Mouse (Mus musculus): ENCODE results near the gene Gm20843. TPM values are rescaled to one million over a fixed set of nuclear protein-coding genes. Genes with fewer than 3 reads are reported as not detected.

Gm20843 gene
- total RNA-seq (2023) = not detected

GRCm38 (mm10) chrY:72247018-72247417 lies at the start of gene Gm20843:
Gm20843 (minus strand) TSS chrY:72247118.

All from CD4-positive naive resting alpha-beta T cell, adult 76 days (primary cell).